Mouse (Mus musculus) cerebellum, adult (tissue): ENCODE data around the gene Dclk2.
A peak's percentile ranks its signal among the peaks of the same experiment; 100 is the strongest.

Experiments
- ATAC-seq: cut with Nextera tagmentation; 2 replicates; pipeline ENCODE4 v1.9.2; 2017; ENCODE audit warnings: mild to moderate bottlenecking, moderate library complexity, mixed read lengths; ENCODE audit not compliant: insufficient number of reproducible peaks, low FRiP score, low TSS enrichment

Dclk2 gene

GRCm38 (mm10) chr3:86920343-86921083 is at the start of gene Dclk2:
Gene Dclk2 (minus strand): TSS chr3:86920852.
- ATAC-seq = peak; percentile 84

- ATAC-seq = peak; percentile 68
Measured at GRCm38 (mm10) chr3:86962665-86963435, 42.2 kb upstream of the Dclk2 start.

GRCm38 (mm10) chr3:86961395-86961669 is 40.7 kb upstream of the Dclk2 start:
- ATAC-seq = no peak

- ATAC-seq = no peak
Measured at GRCm38 (mm10) chr3:86960656-86961394, 40.2 kb upstream of the Dclk2 start.

GRCm38 (mm10) chr3:86959088-86959487 is 38.4 kb upstream of the Dclk2 start:
- ATAC-seq = no peak

DNA sequence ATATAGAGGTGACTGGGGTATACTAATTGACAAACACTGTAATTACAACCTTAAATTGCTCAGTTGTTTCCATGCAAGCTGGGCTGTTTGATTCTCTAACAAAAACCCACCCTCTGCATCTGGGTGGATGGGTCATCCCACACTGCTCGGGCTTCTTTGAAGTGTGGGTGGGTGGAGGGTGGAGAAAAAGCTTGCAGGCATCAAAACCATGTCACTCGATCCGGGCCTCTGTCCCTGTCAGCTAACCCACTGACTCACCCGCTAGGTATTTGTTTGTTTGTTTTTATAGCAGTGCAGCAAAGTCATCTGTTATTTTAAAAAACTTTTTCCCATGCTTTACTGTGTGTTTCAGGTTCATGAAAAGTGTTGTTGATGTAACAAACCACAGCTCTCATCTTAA is 34.7 kb upstream of the Dclk2 start:
- no peak for ATAC-seq

GRCm38 (mm10) chr3:86954521-86954920 is 33.9 kb upstream of the Dclk2 start:
- no peak for ATAC-seq

- no peak for ATAC-seq
Measured at GRCm38 (mm10) chr3:86953819-86954218, 33.2 kb upstream of the Dclk2 start.

DNA sequence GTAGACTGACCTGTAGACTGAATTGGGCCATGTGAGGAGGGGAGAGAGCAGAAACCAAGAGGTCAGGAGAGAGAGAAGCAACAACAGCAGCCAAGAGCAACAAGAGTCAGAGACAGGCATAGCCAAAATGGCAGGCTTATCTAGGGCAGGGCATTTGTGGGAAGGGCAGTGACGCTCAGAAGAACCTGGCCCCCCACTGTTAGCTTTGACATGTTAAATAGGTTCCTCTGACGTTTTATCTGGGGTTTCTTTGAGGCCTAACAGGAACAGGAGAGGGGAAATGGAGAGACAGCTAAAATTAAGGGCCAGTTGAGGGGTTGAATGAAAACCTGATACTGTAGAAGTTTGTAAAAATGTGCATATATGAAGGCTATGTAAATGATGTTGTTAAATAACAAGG is 30.0 kb upstream of the Dclk2 start:
- no peak for ATAC-seq

DNA sequence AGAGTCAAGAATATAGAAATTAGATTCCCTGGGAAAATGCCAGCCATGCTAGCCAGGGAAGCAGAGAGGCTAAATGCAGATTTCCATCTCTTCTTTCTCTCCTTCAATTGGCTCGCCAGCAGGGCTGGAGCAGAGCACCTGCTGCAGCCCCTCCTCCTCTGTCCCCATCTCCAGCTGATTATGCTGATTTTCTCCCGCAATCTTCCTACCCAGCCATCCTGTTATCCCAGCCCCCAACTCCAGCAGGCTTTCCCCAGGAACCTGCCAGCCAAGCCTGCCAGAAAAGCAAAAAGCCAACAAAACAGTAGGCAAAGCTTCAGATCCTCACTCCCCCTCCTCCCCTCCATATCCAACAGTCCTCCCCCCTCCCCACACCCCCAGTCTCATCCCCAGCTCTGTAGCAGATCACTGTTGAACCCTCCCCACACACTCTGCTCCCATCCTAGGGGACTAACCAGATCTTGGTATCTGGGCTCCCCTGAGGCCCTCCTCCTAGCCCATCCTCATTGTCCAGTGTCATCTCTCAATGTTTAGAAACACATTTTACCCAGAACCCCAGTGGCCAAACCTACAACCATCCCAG is 15.7 kb upstream of the Dclk2 start:
- ATAC-seq = no peak

GRCm38 (mm10) chr3:86933446-86933845 is 12.8 kb upstream of the Dclk2 start:
- ATAC-seq = no peak

GRCm38 (mm10) chr3:86923686-86924085 is 3.0 kb upstream of the Dclk2 start:
- ATAC-seq = no peak

GRCm38 (mm10) chr3:86921181-86921975 is 726 bp upstream of the Dclk2 start:
- ATAC-seq = no peak

GRCm38 (mm10) chr3:86919641-86920342 is 860 bp downstream of the Dclk2 start:
- peak; percentile 53 for ATAC-seq

DNA sequence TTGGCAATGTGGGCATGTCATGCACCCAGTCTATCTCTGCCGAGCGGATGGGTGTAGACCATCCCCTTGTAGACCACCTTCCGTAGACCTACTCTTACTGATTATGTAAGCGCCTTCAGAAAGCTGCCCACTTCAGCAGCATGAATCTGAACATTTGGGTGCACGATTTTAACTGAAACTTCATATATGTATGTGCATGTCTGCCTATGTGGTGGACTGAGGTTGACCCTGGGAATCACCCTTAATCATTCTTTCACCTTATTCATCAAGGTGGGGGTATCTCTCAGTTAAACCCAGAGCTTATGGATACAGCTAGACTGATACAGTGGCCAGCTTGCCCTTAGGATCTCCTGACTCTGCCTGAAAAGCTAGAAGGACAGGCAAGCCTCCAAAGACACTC is 3.6 kb downstream of the Dclk2 start:
- no peak for ATAC-seq

DNA sequence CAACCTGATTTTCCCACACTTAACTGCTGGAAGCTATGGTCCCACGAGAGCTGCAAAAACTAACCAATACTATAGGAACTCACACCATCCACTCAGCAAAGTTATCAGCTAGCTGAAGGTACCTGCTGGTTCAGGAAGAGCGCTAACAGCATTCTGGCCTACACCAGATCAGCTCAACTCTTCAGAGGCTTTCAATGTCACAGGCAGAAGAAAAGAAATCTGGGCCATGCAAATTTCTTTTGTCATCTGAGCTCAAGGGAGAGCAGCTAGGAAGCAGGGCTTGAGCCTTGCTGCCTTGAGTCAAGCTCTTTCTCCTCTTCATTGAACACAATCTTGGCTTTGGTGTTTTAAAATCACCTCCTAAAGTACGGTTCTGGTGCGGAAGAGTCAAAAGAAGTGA is 4.0 kb downstream of the Dclk2 start:
- ATAC-seq = no peak

GRCm38 (mm10) chr3:86915291-86915690 is 5.4 kb downstream of the Dclk2 start:
- ATAC-seq = no peak

DNA sequence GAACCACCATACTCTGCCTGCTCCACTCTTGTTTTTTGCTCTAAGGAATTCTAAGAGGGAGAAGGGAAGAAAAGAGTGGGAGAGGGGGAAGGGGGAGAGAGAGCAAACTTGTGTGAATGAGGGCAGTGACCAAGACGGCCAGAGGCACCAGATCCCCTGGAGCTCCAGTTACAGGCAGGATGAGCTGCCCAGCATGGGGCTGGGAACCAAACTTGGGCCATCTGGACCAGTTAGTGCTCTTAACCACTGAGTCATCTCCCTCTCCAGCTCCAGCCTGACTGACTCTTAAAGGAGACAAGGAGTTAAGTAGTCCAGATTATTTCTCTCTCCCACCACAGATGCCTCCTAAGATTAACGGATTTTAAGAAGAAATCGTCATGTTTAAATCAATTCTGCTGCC is 6.3 kb downstream of the Dclk2 start:
- no peak for ATAC-seq

GRCm38 (mm10) chr3:86898366-86898765 is 22.3 kb downstream of the Dclk2 start:
- ATAC-seq = no peak

DNA sequence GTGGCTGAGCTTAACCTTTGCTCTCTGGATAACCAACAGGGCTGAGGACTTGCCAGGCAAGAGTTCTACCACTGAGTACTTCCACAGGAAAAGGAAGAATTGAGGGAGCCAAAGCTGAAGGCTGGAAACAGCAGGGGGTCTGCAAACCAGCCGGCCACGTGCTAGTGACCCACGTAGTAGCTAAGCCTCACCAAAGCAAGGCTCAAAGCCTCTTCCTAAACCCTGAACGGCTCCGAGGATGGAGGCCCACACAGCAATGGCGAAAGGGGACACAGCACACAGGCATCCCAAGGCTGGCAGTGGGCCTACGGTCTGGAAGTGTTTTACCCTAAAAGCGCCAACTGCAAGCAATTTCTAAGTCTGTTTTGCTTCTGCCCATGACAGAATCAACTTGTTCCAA is 23.1 kb downstream of the Dclk2 start:
- peak; percentile 31; the same call in 1 of the 2 replicates for ATAC-seq
